ENCODE assay signal across 8 mouse cellular contexts in the genomic region with DNA sequence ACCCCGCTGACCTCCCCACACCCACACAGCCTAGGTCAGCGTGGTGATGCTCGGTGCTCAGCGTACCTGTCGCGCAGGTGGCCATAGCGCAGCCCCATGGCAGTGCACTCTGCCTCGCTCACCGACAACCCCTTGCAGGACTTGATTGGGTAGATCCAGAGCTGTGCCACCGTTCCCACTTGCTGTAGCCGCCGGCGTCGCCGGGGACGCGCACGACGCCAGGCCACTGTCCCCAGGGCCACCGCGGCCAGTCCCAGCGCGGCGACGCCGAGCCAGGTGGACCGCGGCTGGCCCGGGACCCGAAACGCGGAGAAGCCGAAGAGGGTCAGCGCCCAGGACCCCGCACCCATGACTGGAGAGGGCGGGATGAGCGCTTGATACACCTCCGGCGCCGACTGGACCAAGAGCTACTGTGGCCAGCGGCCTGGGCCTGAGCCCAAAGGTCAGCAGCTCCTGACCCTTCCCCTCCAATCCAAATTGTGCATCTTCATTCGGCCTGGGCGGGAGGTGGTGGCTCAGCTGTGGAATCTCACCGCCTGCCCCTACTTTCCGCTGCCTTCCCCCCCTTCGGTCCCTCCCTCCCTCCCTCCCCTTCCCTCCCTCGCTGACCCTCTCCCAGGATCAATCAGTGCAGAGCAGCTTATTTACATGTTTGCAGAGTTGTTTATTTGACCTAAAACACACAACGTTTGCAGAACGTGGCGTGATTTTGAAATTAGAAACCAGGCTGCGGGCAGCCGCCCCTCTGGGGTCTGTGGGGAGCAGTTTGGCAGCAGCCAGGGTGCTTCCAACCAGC. TPM values are rescaled to one million over a fixed set of nuclear protein-coding genes. Genes with fewer than 3 reads are reported as not detected.
DNase-seq lines count a peak whose midpoint lies in the region; ATAC-seq and TF ChIP-seq lines count a peak whose summit lies in the region.

A gene (minus strand): TSS at position 534 of the 796 bp plus-strand sequence.

- H3K4me3 ChIP-seq in intestine, embryonic 14.5 days (ENCODE audit: low read depth, low read length), result peak within 1 kb of the TSS; percentile 37
- peak within 1 kb of the TSS; percentile 48 for H3K4me3 ChIP-seq in liver, embryonic 13.5 days (replicated peaks)
- H3K4me3 ChIP-seq in thymus, adult 2 months (ENCODE audit: control insufficient read depth, insufficient read depth, low read length), result no peak within 1 kb of the TSS

- H3K4me1 ChIP-seq in intestine, embryonic 14.5 days (replicated peaks; ENCODE audit: control insufficient read depth, insufficient read depth, low read length), result peaks cover 9% of the 10 kb centered on the region
- H3K4me1 ChIP-seq in liver, embryonic 13.5 days (replicated peaks), result peaks cover 24% of the 10 kb centered on the region
- peaks cover 3% of the 10 kb centered on the region; the same call in 1 of the 2 replicates for H3K4me1 ChIP-seq in thymus, adult 2 months (replicated peaks; ENCODE audit: control insufficient read depth, insufficient read depth, low read length)

- TF ChIP-seq POLR2A in thymus, adult 2 months (IDR thresholded peaks at IDR 0.05; ENCODE audit: control insufficient read depth, extremely low read depth, insufficient read depth, low read length, poor library complexity), result no peak

- peak; percentile 36 for DNase-seq in adrenal gland, adult 2 months
- no peak for DNase-seq in adrenal gland, adult 8-10 months
- DNase-seq in embryo, embryonic 11 days, result peak; percentile 31
- DNase-seq in intestine, embryonic 14.5 days (ENCODE audit: low spot score), result no peak
- DNase-seq in liver, embryonic 13.5 days, result no peak
- peak; percentile 54 for DNase-seq in testis, postnatal 10 days (ENCODE audit: low spot score)
- no peak for DNase-seq in thymus, postnatal 36 days
- DNase-seq in thymus, adult 2 months, result no peak

- H3K27me3 ChIP-seq in intestine, embryonic 14.5 days (replicated peaks; ENCODE audit: control insufficient read depth, insufficient read depth, low read length), result peaks cover 15% of the 10 kb centered on the region
- peaks cover 24% of the 10 kb centered on the region for H3K27me3 ChIP-seq in liver, embryonic 13.5 days
- no peaks in the 10 kb centered on the region; the same call in 1 of the 2 replicates for H3K27me3 ChIP-seq in thymus, adult 2 months (ENCODE audit: control insufficient read depth, insufficient read depth, low read length)

- peak; percentile 54 for ATAC-seq in intestine, embryonic 14.5 days (replicated peaks; ENCODE audit: low FRiP score, low TSS enrichment, low read depth)
- peak; percentile 63 for ATAC-seq in liver, embryonic 13.5 days (ENCODE audit: low read depth)

- WGBS in intestine, embryonic 14.5 days, result 7% methylated on average over 52 of the region's 52 CpGs
- 18% methylated on average over 52 of the region's 52 CpGs for WGBS in liver, embryonic 13.5 days (ENCODE audit: insufficient replicate concordance)
- WGBS in thymus, adult 2 months, result 50% methylated on average over 52 of the region's 52 CpGs

- no peaks in the 10 kb centered on the region for H3K9me3 ChIP-seq in intestine, embryonic 14.5 days (ENCODE audit: control insufficient read depth, low read length)
- no peaks in the 10 kb centered on the region for H3K9me3 ChIP-seq in liver, embryonic 13.5 days (replicated peaks)

- TF ChIP-seq CTCF in thymus, adult 2 months (IDR thresholded peaks at IDR 0.05; ENCODE audit: borderline replicate concordance, control insufficient read depth, extremely low read depth, insufficient read depth, low read length, poor library complexity), result no peak

- H3K4me2 ChIP-seq in intestine, embryonic 14.5 days (ENCODE audit: low read length), result peak within 1 kb of the TSS; percentile 77
- H3K4me2 ChIP-seq in liver, embryonic 13.5 days, result peak within 1 kb of the TSS; percentile 49

- H3K27ac ChIP-seq in intestine, embryonic 14.5 days (ENCODE audit: low read depth), result no peak within 1 kb of the TSS
- H3K27ac ChIP-seq in liver, embryonic 13.5 days, result 0 out of 2 replicates have a peak within 1 kb of the TSS, but pooled peaks have one; percentile 12
- no peak within 1 kb of the TSS for H3K27ac ChIP-seq in thymus, adult 2 months (ENCODE audit: control insufficient read depth, insufficient read depth, low read length)

- peaks cover 18% of the 10 kb centered on the region for H3K36me3 ChIP-seq in intestine, embryonic 14.5 days (ENCODE audit: control insufficient read depth, insufficient read depth, low read length)
- H3K36me3 ChIP-seq in liver, embryonic 13.5 days, result peaks cover 22% of the 10 kb centered on the region
- H3K36me3 ChIP-seq in thymus, adult 2 months (ENCODE audit: control insufficient read depth, insufficient read depth, low read length), result peaks cover 8% of the 10 kb centered on the region; the same call in 1 of the 2 replicates

- peak within 1 kb of the TSS; percentile 37 for H3K9ac ChIP-seq in intestine, embryonic 14.5 days (ENCODE audit: low read length)
- peak within 1 kb of the TSS; percentile 5; the same call in 1 of the 2 replicates for H3K9ac ChIP-seq in liver, embryonic 13.5 days

RNA-seq across cellular contexts. Expression of the gene that starts here (rescaled TPM):
- 1 to 10 TPM in 1 of 2 experiments, under 1 TPM in 1; 0.83 to 4.4 TPM for total RNA-seq in adrenal gland, adult 2 months (2021)
- polyA plus RNA-seq in adrenal gland, adult 2 months (2012; rRNA removed), result 5.0 and 7.5 TPM in 2 replicates
- 1 to 10 TPM in 3 of 4 experiments, under 1 TPM in 1; 0.68 to 3.5 (median 1.6) TPM for total RNA-seq in adrenal gland, adult 8-10 months (2022)
- 0.19 and 0.22 TPM in 2 replicates for polyA plus RNA-seq in intestine, embryonic 14.5 days (2014; fragmentation: Nextera tagmentation; extraction: Ambion mirVana)
- 13.4 and 13.8 TPM in 2 replicates for polyA plus RNA-seq in liver, embryonic 13.5 days (2015; fragmentation: Nextera tagmentation; extraction: Ambion mirVana)
- 5.2 and 6.2 TPM in 2 replicates for polyA plus RNA-seq in thymus, adult 2 months (2012; rRNA removed)

Comparison
In these comparisons a context has a peak if more than half of its experiments do, and no peak if none do; other contexts are left out.
1. DNase-seq: peak in adrenal gland, adult 2 months (single experiment), embryo, embryonic 11 days (single experiment) and testis, postnatal 10 days (single experiment); none in adrenal gland, adult 8-10 months (single experiment), intestine, embryonic 14.5 days (single experiment), liver, embryonic 13.5 days (single experiment), thymus, postnatal 36 days (0 of 2) and thymus, adult 2 months (single experiment).
2. Peak in ATAC-seq, H3K4me3 ChIP-seq, H3K9ac ChIP-seq and H3K4me2 ChIP-seq in intestine, embryonic 14.5 days; RNA of the gene not detected or under 1 TPM.